ENCODE assay signal across 2 mouse cellular contexts in the genomic region with DNA sequence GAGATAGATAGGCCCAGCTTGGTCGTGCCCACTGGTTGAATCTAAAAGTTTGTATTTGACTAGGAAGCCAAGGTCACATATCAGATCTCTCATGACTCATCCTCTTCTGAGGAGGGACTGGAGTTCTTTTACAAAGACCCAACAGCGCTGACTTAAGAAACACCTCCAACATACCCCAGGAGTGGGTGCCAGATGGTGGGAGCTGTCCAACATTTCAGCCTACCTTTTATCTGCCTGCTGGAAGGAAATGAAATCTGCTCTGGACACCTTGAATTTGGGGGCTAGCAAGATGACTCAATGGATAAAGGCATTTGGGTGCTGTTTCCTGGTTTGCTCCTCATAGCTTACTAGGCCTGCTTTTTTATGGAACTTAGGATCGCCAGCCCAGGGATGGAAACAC.
TF ChIP-seq lines count a peak whose summit lies in the region.

No protein-coding gene starts in this region.

TF ChIP-seq in MEL, 35 proteins besides CTCF, POLR2A, EP300 and RAD21 (continued from another document):
- no peak for TF ChIP-seq MAZ (IDR thresholded peaks at IDR 0.05; ENCODE audit: low read depth, low read length)
- TF ChIP-seq POLR2AphosphoS2 (IDR thresholded peaks at IDR 0.05; ENCODE audit: low read length), result no peak
- no peak for TF ChIP-seq MYB (IDR thresholded peaks at IDR 0.05; ENCODE audit: low read depth, low read length)
- no peak for TF ChIP-seq SMC3 (IDR thresholded peaks at IDR 0.05; ENCODE audit: low read depth, low read length)
- TF ChIP-seq BHLHE40 (IDR thresholded peaks at IDR 0.05; ENCODE audit: borderline replicate concordance, low read depth, low read length), result no peak

TF ChIP-seq in myocyte, 11 proteins besides CTCF, POLR2A, EP300 and RAD21 (continued from another document):
- no peak for TF ChIP-seq SRF (IDR thresholded peaks at IDR 0.05; ENCODE audit: control insufficient read depth, insufficient read length, low read depth)
- TF ChIP-seq MYOD1 (IDR thresholded peaks at IDR 0.05; ENCODE audit: control insufficient read depth in 1 of 3, insufficient read length in 2 of 3, low read depth in 2 of 3), result no peak
- no peak for TF ChIP-seq TCF3 (IDR thresholded peaks at IDR 0.05; ENCODE audit: insufficient read length, low read depth)
